9 mouse cellular contexts compared by ENCODE assay signal in genomic region chr1:165035618-165036017, GRCm38 (mm10).
A peak's percentile ranks its signal among the peaks of the same experiment; 100 is the strongest.
DNase-seq lines count a peak whose midpoint lies in the region; ATAC-seq lines count a peak whose summit lies in the region.
"Had no signal": no experiment of that assay in that cellular context is flagged by ENCODE, and none has a peak within 500 bp of the region (broad histone marks: within the 10 kb centered on the region; RNA-seq: fewer than 3 reads in every experiment).

No protein-coding gene starts in this region.

- no peaks in the 10 kb centered on the region for H3K9me3 ChIP-seq in hindbrain, embryonic 15.5 days
- H3K9me3 ChIP-seq in hindbrain, embryonic 11.5 days (ENCODE audit: control insufficient read depth, low read length) = no peaks in the 10 kb centered on the region
- no peaks in the 10 kb centered on the region for H3K9me3 ChIP-seq in midbrain, embryonic 13.5 days
- H3K9me3 ChIP-seq: neural tube, embryonic 13.5 days had no signal

- WGBS in hindbrain, embryonic 15.5 days = 91% methylated on average over 1 of the region's 1 CpGs
- 88% methylated on average over 1 of the region's 1 CpGs for WGBS in hindbrain, embryonic 11.5 days
- WGBS in midbrain, embryonic 13.5 days = 89% methylated on average over 1 of the region's 1 CpGs

- no peak overlapping the region for H3K27ac ChIP-seq in hindbrain, embryonic 15.5 days (replicated peaks)
- no peak overlapping the region for H3K27ac ChIP-seq in hindbrain, embryonic 11.5 days (ENCODE audit: low read depth, low read length)
- H3K27ac ChIP-seq in midbrain, embryonic 13.5 days = no peak overlapping the region
- H3K27ac ChIP-seq: neural tube, embryonic 13.5 days had no signal

- no peaks in the 10 kb centered on the region for H3K36me3 ChIP-seq in hindbrain, embryonic 15.5 days
- H3K36me3 ChIP-seq in hindbrain, embryonic 11.5 days (ENCODE audit: control insufficient read depth, insufficient read depth, low read length) = no peaks in the 10 kb centered on the region
- H3K36me3 ChIP-seq in midbrain, embryonic 13.5 days = no peaks in the 10 kb centered on the region
- H3K36me3 ChIP-seq: neural tube, embryonic 13.5 days had no signal

- no peaks in the 10 kb centered on the region for H3K27me3 ChIP-seq in hindbrain, embryonic 15.5 days
- H3K27me3 ChIP-seq in hindbrain, embryonic 11.5 days (ENCODE audit: control insufficient read depth, insufficient read depth, low read length) = no peaks in the 10 kb centered on the region
- H3K27me3 ChIP-seq in midbrain, embryonic 13.5 days = no peaks in the 10 kb centered on the region
- H3K27me3 ChIP-seq: neural tube, embryonic 13.5 days had no signal

- peak; percentile 56; the same call in 1 of the 2 replicates for ATAC-seq in hindbrain, embryonic 15.5 days (ENCODE audit: low FRiP score, low read depth)
- ATAC-seq in hindbrain, embryonic 11.5 days (ENCODE audit: low FRiP score) = no peak
- peak; percentile 60; the same call in 1 of the 2 replicates for ATAC-seq in midbrain, embryonic 13.5 days
- ATAC-seq in activated CD4-positive, CD25-positive, alpha-beta regulatory T cell, adult 4 months = no peak

- H3K4me1 ChIP-seq in hindbrain, embryonic 15.5 days (replicated peaks) = no peaks in the 10 kb centered on the region
- no peaks in the 10 kb centered on the region for H3K4me1 ChIP-seq in hindbrain, embryonic 11.5 days (replicated peaks; ENCODE audit: control insufficient read depth, insufficient read depth, low read length)
- no peaks in the 10 kb centered on the region for H3K4me1 ChIP-seq in midbrain, embryonic 13.5 days (replicated peaks)
- H3K4me1 ChIP-seq: neural tube, embryonic 13.5 days had no signal

- H3K4me2 ChIP-seq in hindbrain, embryonic 15.5 days = no peak overlapping the region
- no peak overlapping the region for H3K4me2 ChIP-seq in hindbrain, embryonic 11.5 days (replicated peaks; ENCODE audit: low read depth, low read length)
- no peak overlapping the region for H3K4me2 ChIP-seq in midbrain, embryonic 13.5 days (replicated peaks)
- H3K4me2 ChIP-seq: neural tube, embryonic 13.5 days had no signal

- DNase-seq in hindbrain, embryonic 11.5 days (ENCODE audit: low spot score) = no peak
- DNase-seq in MN1 (ENCODE audit: low spot score) = peak; percentile 30
- peak; percentile 75 for DNase-seq in cerebellum, adult 9-10 months
- peak; percentile 47 for DNase-seq in kidney, adult 9 months
- no peak for DNase-seq in embryo, embryonic 10.5 days (ENCODE audit: low spot score)

- no peak overlapping the region for H3K4me3 ChIP-seq in hindbrain, embryonic 15.5 days
- H3K4me3 ChIP-seq in hindbrain, embryonic 11.5 days (ENCODE audit: low read depth, low read length) = no peak overlapping the region
- H3K4me3 ChIP-seq in midbrain, embryonic 13.5 days (replicated peaks) = no peak overlapping the region
- H3K4me3 ChIP-seq: neural tube, embryonic 13.5 days had no signal

- no peak overlapping the region for H3K9ac ChIP-seq in hindbrain, embryonic 15.5 days
- H3K9ac ChIP-seq in hindbrain, embryonic 11.5 days (ENCODE audit: low read depth, low read length) = no peak overlapping the region
- H3K9ac ChIP-seq in midbrain, embryonic 13.5 days (replicated peaks) = no peak overlapping the region
- H3K9ac ChIP-seq: neural tube, embryonic 13.5 days had no signal

Comparison
In these comparisons a context has a peak if more than half of its experiments do, and no peak if none do; other contexts are left out.
1. ATAC-seq: peak in hindbrain, embryonic 15.5 days (single experiment) and midbrain, embryonic 13.5 days (single experiment); none in hindbrain, embryonic 11.5 days (single experiment) and activated CD4-positive, CD25-positive, alpha-beta regulatory T cell, adult 4 months (single experiment).
2. DNase-seq: peak in MN1 (single experiment), cerebellum, adult 9-10 months (single experiment) and kidney, adult 9 months (single experiment); none in hindbrain, embryonic 11.5 days (single experiment) and embryo, embryonic 10.5 days (single experiment).